Mouse (Mus musculus): Measurements from ENCODE around the gene Pgap2. TPM values are rescaled to one million over a fixed set of nuclear protein-coding genes. Genes with fewer than 3 reads are reported as not detected.
A peak's percentile ranks its signal among the peaks of the same experiment; 100 is the strongest.
"Not testable (repeated sequence)": the region's sequence is repeated elsewhere in the genome, so short reads cannot be mapped to it uniquely, and the experiment has no call there.

The Pgap2 gene
- total RNA-seq, 2 experiments from 2014 or later: 35.9 to 40.7 TPM

GRCm38 (mm10) chr7:102239591-102239990 is 29.6 kb downstream of the Pgap2 start:
- no peak for DNase-seq

- no peak for DNase-seq
These were observed 32.4 kb downstream of the Pgap2 start for GRCm38 (mm10) chr7:102242371-102242770.

- DNase-seq: no peak
These were observed 32.9 kb downstream of the Pgap2 start for GRCm38 (mm10) chr7:102242917-102243316.

GRCm38 (mm10) chr7:102243870-102244269 is 33.9 kb downstream of the Pgap2 start:
- DNase-seq: no peak

GRCm38 (mm10) chr7:102244782-102245535 is 35.0 kb downstream of the Pgap2 start:
- DNase-seq: peak; percentile 55

GRCm38 (mm10) chr7:102245775-102246174 is 35.8 kb downstream of the Pgap2 start:
- peak; percentile 45 for DNase-seq

GRCm38 (mm10) chr7:102246265-102246664 is 36.3 kb downstream of the Pgap2 start:
- DNase-seq: no peak

GRCm38 (mm10) chr7:102246956-102247797 is 37.2 kb downstream of the Pgap2 start:
- no peak for DNase-seq

- no peak for DNase-seq
These were observed 38.8 kb downstream of the Pgap2 start for GRCm38 (mm10) chr7:102248691-102249404.

- DNase-seq: no peak
These were observed 39.5 kb downstream of the Pgap2 start for GRCm38 (mm10) chr7:102249531-102249895.

GRCm38 (mm10) chr7:102249896-102250630 is 40.1 kb downstream of the Pgap2 start:
- DNase-seq: peak; percentile 76

- DNase-seq: peak; percentile 91
These were observed 40.7 kb downstream of the Pgap2 start for GRCm38 (mm10) chr7:102250631-102251214.

- DNase-seq: no peak
These were observed 43.6 kb downstream of the Pgap2 start for GRCm38 (mm10) chr7:102253631-102254030.

- no peak for DNase-seq
These were observed 45.9 kb downstream of the Pgap2 start, which contains the start of gene Rhog for GRCm38 (mm10) chr7:102255954-102256353. TSS of gene Rhog (minus strand) at chr7:102256054.

- DNase-seq: no peak
These were observed 46.6 kb downstream of the Pgap2 start for GRCm38 (mm10) chr7:102256636-102257035.

- peak; percentile 90 for DNase-seq
These were observed 48.2 kb downstream of the Pgap2 start for GRCm38 (mm10) chr7:102258189-102258588.

GRCm38 (mm10) chr7:102258753-102259152 is 48.7 kb downstream of the Pgap2 start:
- no peak for DNase-seq

- no peak for DNase-seq
These were observed 49.9 kb downstream of the Pgap2 start for GRCm38 (mm10) chr7:102259716-102260479.

- DNase-seq: no peak
These were observed 50.5 kb downstream of the Pgap2 start for GRCm38 (mm10) chr7:102260518-102260917.

- no peak for DNase-seq
These were observed 53.0 kb downstream of the Pgap2 start for GRCm38 (mm10) chr7:102263020-102263419.

- DNase-seq: not testable (repeated sequence)
These were observed 56.0 kb downstream of the Pgap2 start for GRCm38 (mm10) chr7:102266021-102266400.

All from gastrocnemius, postnatal 10 days (tissue).